Mouse (Mus musculus): Measurements from ENCODE around the gene Ankrd63.

GRCm38 (mm10) chr2:118745232-118745884, 41.6 kb upstream of the Ankrd63 start, which contains the start of gene Inafm2:
- TF ChIP-seq CTCF (IDR thresholded peaks at IDR 0.05; ENCODE audit: low read depth, low read length): no peak
- no peak for TF ChIP-seq POLR2A (IDR thresholded peaks at IDR 0.05; ENCODE audit: borderline replicate concordance, low read depth, low read length)
